Mouse (Mus musculus): ENCODE measurements around the gene Adamts4.

Adamts4 gene

DNA sequence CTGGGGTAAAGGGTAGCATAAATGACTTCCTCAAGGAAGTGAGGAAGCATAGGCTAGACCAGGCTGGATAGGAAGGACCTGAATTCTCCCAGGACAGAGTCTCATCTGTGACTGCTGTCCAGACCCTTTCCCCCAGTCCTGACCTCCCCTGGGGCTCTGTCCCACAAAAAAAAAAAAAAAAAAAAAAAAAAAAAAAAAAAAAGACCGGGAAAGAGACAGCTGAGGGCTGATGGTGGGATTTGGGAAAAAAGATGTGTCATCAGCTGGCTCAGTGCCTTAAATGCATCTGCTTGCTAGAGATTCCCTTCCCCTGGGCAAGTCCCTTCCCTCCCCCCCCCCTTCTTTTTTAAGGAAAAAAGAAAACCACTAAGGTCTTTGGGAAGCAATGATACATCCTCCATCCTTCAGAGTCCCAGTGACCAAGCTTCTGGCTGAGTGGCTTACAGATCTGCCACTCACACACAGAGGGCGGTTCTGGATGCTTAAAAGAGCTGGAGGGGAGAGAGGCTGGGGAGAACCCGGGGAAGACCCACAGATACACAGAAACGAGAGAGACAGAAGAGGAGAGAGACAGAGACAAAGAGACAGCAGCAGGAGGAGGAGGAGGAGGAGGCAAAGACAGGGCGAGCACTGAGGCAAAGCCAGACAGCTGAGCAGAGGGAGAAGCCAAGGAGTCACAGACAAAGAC is at the start of gene Adamts4:
Gene Adamts4 (plus strand): TSS at position 509 of the 688 bp plus-strand sequence.
- DNase-seq, result no peak

DNA sequence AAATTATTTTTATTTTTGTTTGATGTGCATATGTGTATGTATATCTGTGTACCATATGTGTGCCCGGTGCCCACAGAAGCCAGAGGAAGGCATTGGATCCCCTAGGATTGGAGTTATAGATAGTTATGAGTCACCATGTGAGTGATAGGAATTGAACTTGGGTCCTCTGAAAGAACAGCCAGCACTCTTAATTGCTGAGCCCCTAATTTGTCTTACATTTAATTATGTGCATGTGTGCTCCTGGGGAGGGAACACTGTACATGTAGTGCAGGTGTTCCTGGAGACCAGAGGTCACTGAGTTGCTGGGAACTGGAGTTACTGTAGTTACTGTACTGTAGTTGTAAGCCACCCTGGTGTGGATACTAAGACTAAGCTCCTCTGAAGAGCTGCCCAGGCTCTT is 49.5 kb upstream of the Adamts4 start:
- no peak for DNase-seq

DNA sequence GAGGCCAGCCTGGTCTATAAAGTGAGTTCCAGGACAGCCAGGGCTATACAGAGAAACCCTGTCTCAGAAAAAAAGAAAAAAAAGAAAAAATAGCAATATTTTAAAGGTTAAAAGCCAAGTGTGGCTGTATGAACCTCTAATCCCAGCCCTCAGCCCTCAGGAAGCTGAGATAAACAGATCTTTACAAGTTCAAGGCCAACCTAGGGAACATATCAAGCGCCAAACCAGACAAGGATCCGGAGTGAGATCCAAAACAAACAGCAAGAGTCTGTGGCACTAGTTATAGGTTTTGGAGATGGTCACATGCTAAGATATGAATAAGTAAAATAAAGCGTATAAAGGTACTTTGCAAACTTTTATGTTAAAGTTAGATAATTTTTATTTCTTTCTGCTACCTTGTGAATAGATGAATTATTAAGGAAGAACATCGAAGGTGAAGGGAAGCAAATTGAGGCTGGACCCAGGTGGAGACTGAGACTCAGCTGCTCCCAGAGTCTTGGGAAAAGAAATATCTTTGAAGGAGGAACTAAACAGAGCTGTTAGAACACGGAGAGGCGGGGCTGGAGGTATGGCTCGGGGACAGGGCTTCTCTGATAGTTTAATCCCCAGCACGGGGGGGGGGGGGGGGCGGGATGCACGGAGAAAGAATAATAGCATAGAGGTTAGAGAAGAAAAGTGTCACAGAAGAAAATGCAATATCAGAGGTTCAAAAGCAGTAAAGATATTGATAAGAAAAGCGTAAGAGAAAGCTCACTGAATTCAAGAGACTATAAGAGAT is 46.6 kb upstream of the Adamts4 start:
- DNase-seq, result no peak

DNA sequence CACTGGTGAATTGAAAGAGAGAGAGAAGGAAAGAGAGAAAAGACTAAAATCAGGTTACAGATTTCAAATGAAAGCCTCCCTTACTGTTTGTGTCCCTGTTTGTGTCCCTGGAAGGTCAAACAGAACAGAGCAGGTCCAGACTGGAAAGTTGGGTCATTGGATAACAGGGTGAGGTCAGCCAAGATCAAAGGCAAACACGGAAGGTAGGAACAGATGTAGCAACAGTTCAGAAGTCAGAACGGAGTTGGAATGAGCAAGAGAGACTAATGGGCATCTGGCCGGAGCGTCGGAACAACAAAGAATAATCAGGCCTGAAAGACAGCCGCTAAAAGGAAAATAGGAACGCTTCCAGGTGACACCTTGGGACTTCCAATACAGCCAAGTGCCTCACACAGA is 46.0 kb upstream of the Adamts4 start:
- peak; percentile 53 for DNase-seq

DNA sequence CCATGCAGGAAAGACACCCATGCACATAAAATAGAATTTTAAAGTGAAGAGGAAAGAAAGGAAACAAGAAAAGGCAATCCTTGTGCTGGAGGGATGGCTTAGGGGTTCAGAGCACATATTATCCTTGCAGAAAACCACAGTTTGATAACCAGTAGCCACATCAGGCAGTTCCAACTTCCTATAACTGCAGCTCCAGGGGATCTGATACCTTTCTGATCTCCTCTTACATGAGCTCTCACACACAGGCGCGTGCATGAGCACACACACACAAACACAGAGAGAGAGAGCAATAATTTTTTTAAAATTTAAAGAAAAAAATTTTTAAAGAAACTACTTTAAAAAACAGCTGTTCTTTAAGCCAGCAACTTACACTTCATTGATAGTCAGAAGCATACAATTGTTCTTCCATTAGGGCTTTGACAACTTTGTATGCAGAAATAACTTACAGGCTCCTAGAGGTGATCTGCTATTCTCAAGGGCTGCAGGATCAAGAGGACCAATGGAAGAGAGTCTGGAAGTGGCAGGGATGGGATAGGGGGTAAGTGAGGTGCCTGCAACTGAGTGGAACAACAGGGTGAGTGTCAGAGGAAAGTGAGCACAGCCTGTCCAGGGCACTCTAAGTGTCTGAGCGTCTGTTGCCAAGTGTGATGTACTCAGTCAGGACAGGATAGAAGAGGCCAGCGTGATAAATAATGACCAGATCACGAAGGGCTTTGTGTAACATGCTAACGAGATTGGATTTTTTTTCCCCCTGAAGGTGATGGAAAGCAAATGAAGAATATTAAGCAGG is 44.3 kb upstream of the Adamts4 start:
- DNase-seq, result no peak

DNA sequence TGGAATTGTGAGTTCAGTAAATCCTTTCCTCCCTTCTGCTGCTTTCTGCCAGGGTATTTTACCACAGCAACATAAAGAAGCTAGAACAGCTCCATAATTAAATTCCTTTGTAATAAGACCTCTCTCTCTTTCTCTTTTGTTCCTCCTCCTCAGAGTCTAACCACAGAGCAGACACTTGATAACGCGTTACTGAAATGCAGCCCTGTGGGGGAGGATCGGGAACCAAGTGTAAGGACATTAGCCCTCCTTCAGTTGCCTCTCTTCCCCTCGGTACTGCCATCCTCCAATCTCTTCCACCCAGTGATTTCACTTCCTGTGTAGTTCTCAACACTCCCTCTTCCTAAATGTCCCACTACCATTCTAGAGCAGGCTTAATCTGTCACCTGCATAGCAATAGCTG is 40.8 kb upstream of the Adamts4 start:
- no peak for DNase-seq

DNA sequence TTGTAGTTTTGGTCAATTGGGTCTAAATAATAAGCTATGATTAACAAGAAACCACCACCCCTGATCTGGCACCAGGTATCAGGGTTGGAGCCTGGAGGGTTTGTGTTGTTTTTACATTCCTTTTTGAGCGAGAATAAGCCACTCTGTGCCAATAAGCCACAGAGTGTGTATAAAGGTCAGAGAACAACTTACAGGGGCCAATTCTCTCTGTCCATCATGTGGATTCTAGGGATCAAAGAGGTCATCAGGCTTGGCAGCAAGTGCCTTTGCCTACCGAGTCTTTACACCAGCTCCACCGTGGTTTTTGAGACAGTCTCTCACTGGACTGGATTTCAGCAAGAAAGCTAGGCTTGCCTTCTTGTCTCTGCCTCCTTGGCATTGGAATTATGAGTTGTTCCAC is 37.4 kb upstream of the Adamts4 start:
- DNase-seq, result no peak

DNA sequence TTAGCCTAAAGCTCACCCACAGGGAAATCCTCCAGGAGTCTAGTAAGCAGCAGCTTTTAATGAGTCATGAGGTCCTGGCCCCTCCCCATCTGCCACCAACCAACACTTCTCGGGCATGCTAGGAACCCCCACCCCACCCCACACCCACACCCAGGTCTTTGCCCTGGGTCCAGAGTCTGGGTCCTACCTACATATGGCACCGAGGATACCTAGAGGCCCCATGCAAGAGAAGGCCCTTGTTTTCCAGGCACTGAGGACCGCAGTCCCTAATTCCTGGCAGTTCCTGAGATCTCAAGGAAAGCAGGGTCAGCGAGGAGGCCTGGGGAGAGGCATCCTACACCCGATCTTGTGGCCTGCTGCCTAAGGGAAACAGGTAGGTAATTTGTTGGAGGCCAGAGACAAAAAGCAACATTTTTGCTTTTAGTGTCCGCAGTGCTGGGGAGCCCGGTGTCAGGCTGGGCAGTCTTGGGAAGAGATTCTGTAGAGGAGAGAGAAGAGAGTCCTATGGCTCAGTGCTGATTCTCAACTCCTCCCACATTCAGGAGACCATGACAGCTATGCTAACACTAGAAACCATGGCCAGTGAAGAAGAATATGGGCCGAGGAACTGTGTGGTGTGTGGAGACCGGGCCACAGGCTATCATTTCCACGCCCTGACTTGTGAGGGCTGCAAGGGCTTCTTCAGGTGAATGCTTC is 36.3 kb upstream of the Adamts4 start, which contains the start of gene Nr1i3:
Gene Nr1i3 (plus strand): TSS at position 170 of the 696 bp plus-strand sequence.
- DNase-seq, result no peak

DNA sequence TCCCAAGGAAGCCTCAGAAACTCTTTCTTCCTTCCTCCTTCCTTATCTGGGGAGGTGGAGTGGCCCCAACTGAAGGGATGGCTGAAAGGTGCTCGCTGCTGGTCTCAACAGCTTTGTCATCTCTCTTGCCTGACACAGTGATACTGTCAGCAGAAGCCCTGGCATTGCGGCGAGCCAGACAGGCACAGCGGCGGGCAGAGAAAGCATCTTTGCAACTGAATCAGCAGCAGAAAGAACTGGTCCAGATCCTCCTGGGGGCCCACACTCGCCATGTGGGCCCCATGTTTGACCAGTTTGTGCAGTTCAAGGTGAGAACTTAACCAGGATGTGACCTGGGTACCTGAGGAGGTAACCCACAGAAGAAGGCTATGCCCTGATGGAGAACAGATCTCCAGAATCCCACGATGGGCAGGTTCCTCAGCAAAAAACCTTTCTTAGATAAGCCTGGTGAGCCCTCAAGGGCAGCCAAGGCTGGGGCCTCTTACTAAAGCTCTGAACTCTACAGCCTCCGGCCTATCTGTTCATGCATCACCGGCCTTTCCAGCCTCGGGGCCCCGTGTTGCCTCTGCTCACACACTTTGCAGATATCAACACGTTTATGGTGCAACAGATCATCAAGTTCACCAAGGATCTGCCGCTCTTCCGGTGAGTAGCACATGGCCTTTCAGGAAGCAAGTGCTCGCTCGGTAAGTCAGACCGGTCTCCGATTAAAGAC is 33.8 kb upstream of the Adamts4 start:
- no peak for DNase-seq

DNA sequence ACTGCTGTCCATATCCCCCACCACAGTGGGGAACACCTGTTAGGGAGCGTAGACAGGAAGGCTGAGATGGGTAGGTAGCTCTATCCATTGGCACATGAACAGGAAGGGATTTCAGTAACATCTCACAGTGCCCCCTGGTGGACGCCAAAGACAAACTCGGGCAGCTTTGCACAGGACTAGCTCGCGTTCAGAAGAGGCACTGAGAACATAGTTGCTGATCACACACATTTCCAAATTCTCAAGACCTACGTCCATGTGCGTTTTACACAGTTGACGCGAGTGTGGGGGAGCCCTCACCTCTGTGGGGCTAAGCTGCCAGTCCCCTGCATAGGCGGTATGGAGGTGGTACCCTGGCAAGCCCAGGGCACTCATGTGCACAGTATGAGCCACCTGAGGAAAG is 29.4 kb upstream of the Adamts4 start:
- peak; percentile 89 for DNase-seq

DNA sequence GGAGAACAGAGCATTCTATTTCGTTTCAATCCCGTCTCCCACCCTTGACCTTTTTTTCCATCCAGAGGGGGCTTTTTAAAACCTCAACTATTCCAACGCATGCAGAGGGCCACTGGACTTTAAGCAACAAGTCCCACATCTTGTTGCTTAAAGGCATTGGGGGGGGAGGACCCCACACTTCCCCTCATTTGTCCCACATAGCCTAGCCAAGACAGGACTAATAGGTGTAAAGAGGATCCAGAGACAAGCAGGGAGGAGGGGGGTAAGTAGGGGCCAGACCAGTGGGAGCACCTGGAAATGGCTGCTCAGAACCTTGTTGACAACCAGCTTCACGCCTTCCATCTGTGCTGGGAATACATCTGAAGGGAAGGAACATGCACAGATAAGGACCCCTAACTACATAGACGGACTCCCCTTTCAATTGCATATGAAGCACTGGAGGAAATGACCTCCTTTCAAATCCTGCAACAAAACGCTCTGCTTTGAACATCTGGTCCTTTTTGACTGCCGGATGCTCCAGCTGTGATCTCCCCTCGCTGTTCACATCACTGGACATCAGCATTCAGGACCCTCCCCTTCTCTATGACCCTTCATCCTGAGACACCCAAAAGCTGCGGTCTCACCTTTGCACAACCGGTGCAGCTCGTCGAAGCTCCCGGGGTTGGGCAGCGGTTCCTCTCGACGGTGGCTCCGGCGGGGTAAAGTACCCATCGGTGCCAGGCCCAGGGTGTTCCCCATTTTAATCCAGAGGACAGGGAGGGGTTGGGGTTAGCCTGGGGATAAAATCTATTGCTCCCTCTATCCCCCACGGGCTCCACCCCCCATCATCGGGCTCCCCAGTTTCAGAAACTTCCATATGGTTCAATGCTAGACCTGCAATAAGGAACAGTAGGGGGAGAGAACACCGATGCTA is 28.7 kb upstream of the Adamts4 start:
- DNase-seq, result peak; percentile 38

DNA sequence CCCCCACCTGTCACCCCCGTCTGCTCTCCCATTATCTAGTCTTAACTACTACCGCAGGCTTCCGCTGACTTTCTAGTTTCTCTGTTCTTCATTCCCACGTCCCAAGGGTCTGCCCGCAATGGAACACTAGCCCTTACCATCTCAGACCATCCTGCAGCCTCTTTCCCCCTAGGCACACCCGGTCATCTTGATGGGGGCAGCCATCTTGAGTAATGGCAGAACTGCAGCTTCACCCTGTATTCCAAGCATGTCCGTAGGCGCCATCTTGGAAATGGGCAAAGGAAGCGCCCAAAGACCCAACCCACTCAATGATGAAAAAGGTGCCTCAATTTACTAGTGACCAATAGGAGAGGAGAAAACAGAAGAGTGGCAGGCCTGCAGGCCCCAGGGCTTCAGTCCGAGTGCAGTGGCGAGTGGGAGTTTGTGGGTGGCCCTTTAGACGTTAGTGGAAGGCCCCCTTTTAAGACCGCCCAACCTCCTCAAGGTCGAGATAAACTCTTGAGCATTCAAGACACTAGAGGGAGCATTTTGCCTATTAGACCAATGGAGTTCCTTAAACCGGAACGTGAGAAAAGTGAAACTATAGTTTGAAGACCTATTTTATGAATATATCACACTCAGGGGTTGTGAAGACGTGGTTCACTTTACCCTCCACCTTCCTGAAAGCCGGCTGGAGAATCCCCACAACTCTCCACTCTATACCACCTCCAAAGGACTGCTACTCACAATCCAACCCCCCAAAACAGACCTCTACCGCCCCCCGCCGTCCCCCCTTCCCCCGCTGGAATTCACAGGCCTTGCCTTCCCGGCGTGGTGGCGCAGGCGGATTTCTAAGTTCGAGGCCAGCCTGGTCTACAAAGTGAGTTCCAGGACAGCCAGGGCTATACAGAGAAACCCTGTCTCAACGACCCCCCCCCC is 27.7 kb upstream of the Adamts4 start, which contains the start of gene Tomm40l:
Gene Tomm40l (minus strand): TSS at position 277 of the 918 bp plus-strand sequence.
- DNase-seq, result peak; percentile 99

DNA sequence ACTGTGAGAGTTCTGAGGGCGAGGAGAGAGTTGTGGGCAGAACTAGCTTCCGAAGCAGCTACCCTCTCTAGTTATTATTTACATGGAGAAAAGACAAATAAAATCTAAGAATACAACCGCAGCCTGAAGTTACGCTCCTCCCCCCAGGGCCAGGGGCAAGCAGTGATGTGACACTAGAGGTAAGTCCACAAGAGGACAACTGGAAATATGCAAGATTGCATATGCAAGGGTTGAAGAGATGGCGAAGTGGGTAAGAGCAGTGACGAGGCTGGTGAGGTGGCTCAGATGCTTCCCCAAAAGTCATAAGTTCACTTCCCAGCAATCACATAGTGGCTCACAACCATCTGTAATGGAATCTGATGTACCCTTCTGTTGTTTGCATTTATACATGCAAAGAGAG is 27.1 kb upstream of the Adamts4 start:
- DNase-seq, result peak; percentile 34

DNA sequence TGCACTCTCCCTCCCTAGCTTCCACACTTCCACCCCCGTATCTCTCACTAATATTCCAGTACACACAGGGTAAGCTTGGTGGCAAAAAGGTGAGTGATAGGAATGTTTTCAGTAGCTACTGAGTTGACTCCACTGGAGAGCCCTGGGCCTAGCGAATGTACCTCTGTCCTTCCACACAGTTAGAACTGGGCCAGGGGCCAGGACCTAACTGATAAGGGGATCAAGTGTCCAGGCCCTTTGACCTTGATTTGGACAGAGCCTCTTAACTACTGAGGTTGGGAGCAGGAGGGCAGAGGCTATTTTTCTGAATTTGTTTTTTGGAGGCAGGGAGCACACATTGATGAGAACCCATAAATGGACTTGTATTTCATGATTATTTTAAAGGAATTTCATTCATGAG is 26.4 kb upstream of the Adamts4 start:
- peak; percentile 66 for DNase-seq

DNA sequence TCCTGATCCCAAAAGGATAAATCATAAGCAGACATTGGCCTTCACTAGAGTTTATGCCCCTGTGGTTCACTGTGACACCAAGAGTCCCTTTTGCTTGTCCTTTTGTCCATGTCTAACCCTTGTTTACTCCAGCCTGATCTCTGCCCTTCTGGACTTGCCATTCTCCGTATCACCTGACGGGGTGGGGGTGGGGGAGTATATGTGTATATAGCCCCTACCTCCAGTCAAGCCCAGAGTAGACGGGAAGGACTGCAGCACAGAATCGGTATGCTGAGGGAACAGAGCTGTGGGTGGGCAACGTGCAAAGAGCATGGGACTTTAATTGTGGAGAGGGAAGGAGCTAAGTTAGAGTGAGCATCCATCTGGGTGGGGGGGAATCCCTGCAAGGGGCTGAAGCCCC is 25.4 kb upstream of the Adamts4 start, which contains the start of gene Apoa2:
Gene Apoa2 (plus strand): TSS at position 198 of the 400 bp plus-strand sequence.
- DNase-seq, result peak; percentile 6

DNA sequence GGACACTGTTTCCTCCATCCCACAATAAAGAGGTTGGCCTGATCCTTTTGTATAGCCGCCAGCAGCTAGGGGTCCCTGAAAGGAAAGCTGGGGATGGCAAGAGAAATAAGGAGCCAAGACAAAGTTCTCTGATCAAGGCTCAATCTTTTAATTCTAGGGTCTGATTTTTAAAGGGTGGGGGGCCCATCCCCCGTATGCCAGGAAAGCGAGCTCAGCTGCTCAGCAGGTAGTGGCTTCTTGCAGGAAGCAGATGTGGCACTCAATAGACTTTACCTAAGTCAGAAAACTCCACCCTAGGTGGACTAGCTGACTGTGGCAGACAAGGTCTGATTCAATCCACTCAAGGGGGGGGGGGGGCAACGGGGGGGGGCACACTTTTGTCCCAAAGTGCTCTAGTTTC is 23.4 kb upstream of the Adamts4 start:
- DNase-seq, result no peak

DNA sequence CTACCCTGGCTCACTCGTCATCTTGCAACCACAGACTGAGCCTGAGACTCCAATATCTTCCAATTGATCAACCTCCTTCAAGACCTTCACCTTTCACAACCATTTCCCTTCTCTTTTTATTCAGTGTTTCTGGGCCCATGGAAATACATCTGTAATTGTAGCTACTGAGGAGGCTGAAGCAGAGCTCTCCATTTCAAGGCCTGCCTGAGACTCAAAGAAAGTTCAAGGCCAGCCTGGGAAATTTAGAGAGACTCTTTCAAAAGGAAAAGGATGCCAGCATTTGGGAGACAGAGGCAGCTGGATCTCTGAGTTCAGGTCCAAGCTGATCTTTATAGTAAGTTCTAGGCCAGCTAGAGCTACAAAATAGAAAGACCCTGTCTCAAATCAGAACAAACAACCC is 22.3 kb upstream of the Adamts4 start:
- DNase-seq, result no peak

DNA sequence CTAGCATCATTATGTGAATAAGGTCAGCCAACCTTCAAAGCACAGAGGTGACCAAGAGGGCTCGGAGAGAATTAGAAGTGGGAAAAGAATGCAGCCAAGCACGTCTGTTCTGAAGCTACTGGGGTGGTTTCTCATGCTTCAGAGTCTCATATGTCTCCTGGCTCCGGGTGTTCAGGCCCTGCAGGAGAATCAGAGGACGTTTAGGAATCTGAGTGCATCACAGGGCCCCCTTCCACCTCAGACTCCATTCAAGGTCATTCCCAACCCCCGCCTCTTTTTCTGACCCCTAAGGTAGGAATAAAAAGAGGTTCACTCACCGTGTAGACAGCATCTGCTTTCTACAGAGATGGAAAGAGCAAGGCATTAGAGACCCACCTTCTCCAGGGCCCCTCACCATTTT is 20.5 kb upstream of the Adamts4 start:
- DNase-seq, result no peak

DNA sequence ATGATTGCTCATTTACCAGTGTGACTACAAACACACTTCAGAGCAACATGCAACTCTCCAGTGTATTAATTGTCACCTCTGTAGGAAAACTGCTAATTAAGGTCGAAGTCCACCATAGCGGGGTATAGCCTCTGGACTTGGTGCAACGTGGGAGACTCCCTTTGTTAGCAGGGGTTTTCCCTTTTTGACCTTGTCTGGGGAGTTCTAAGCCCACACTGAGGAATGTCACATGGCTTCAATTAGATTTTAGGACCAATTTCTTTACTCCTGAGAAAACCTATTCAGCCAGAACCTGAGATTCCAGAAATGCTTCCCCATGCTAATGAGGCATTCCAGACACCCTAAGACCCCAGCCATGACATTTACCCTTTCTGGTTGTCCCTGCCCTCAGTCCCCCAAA is 20.0 kb upstream of the Adamts4 start:
- no peak for DNase-seq

DNA sequence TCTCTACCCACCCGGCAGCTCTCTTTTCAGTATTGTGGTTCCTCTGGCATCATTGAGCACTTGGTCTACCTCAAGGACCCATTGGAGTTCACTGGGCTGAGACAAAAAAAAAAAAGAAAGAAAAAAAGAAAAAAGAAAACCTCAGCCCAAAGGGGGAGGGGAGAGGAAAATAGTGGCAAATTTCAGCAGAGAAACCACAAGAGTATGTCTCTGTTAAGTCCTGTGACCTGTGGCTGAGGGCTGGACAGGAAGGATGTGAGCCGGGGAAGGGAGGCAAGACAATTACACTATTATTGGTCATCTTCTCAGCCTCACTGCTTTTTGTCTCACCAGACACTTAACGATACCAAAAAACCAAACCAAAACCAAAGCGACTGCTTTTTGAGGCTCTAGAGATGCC is 18.4 kb upstream of the Adamts4 start:
- DNase-seq, result no peak

All from kidney, adult 9 months (tissue).